Mouse (Mus musculus) small intestine, adult 2 months (tissue): ENCODE results near the gene Ifitm1.

ENCODE experiments used
- CTCF ChIP-seq: fragments of 200-500 bp; IDR thresholded peaks from 2 replicates; pipeline ENCODE4 v1.5.1; 2012; ENCODE audit warnings: low read depth, mild to moderate bottlenecking, control low read depth, inconsistent platforms, low read length, moderate library complexity, mixed read lengths; ENCODE audit not compliant: insufficient replicate concordance, insufficient read length; ENCODE audit errors: extremely low read depth
- POLR2A ChIP-seq: fragments of 200-500 bp; IDR thresholded peaks from 2 replicates; pipeline ENCODE4 v1.6.1; 2012; ENCODE audit warnings: low read depth, mild to moderate bottlenecking, control low read depth, inconsistent platforms, low read length, moderate library complexity

- TF ChIP-seq CTCF (no peak), POLR2A (no peak)
These were observed 36.4 kb downstream of the Ifitm1 start for GRCm38 (mm10) chr7:141003248-141004010.
